Mouse (Mus musculus): ENCODE measurements around the gene Extl1. TPM values are rescaled to one million over a fixed set of nuclear protein-coding genes. Genes with fewer than 3 reads are reported as not detected.
A peak's percentile ranks its signal among the peaks of the same experiment; 100 is the strongest.

Gene Extl1
- polyA plus RNA-seq, 1 experiment from 2014 or later: 2.8 TPM

GRCm38 (mm10) chr4:134409286-134409685 is 25.6 kb upstream of the Extl1 start:
- no peaks in the 10 kb centered on the region for H3K27me3 ChIP-seq (ENCODE audit: control insufficient read depth, insufficient read depth, low read length)
- H3K9ac ChIP-seq (ENCODE audit: low read length): no peak overlapping the region
- H3K27ac ChIP-seq (ENCODE audit: low read length): no peak overlapping the region
- no peak overlapping the region for H3K4me2 ChIP-seq (ENCODE audit: low read depth, low read length)
- H3K4me1 ChIP-seq (ENCODE audit: control insufficient read depth, insufficient read depth, low read length): no peaks in the 10 kb centered on the region; the same call in 1 of the 2 replicates
- WGBS: 70% methylated on average over 5 of the region's 5 CpGs
- H3K4me3 ChIP-seq (ENCODE audit: low read length): no peak overlapping the region
- 0 out of 2 replicates have a peak, but pooled peaks cover 3% of the 10 kb centered on the region for H3K9me3 ChIP-seq (replicated peaks; ENCODE audit: control insufficient read depth, low read length)
- ATAC-seq (replicated peaks; ENCODE audit: extremely low read depth, insufficient read depth, low FRiP score): no peak
- peaks cover 4% of the 10 kb centered on the region for H3K36me3 ChIP-seq (ENCODE audit: control insufficient read depth, insufficient read depth)

- Histone ChIP-seq H3K9ac (ENCODE audit: low read length) (no peak overlapping the region), H3K9me3 (replicated peaks; ENCODE audit: control insufficient read depth, low read length) (no peaks in the 10 kb centered on the region), H3K36me3 (ENCODE audit: control insufficient read depth, insufficient read depth) (no peaks in the 10 kb centered on the region), H3K4me2 (ENCODE audit: low read depth, low read length) (0 out of 2 replicates have a peak overlapping the region, but pooled peaks have one; percentile 13), H3K27ac (ENCODE audit: low read length) (peak overlapping the region; percentile 41), H3K4me3 (ENCODE audit: low read length) (no peak overlapping the region), H3K4me1 (ENCODE audit: control insufficient read depth, insufficient read depth, low read length) (peaks cover 34% of the 10 kb centered on the region), H3K27me3 (ENCODE audit: control insufficient read depth, insufficient read depth, low read length) (no peaks in the 10 kb centered on the region)
- 42% methylated on average over 7 of the region's 7 CpGs for WGBS
- ATAC-seq (replicated peaks; ENCODE audit: extremely low read depth, insufficient read depth, low FRiP score): no peak
Observed at GRCm38 (mm10) chr4:134403721-134404120, 20.1 kb upstream of the Extl1 start.

GRCm38 (mm10) chr4:134402571-134403262 is 19.1 kb upstream of the Extl1 start:
- Histone ChIP-seq H3K4me2 (ENCODE audit: low read depth, low read length) (peak overlapping the region; percentile 78), H3K4me3 (ENCODE audit: low read length) (no peak overlapping the region), H3K9ac (ENCODE audit: low read length) (peak overlapping the region; percentile 21; the same call in 1 of the 2 replicates), H3K9me3 (replicated peaks; ENCODE audit: control insufficient read depth, low read length) (no peaks in the 10 kb centered on the region), H3K27me3 (ENCODE audit: control insufficient read depth, insufficient read depth, low read length) (no peaks in the 10 kb centered on the region), H3K4me1 (ENCODE audit: control insufficient read depth, insufficient read depth, low read length) (peaks cover 37% of the 10 kb centered on the region), H3K27ac (ENCODE audit: low read length) (peak overlapping the region; percentile 73), H3K36me3 (ENCODE audit: control insufficient read depth, insufficient read depth) (no peaks in the 10 kb centered on the region)
- WGBS: 32% methylated on average over 16 of the region's 16 CpGs
- ATAC-seq (replicated peaks; ENCODE audit: extremely low read depth, insufficient read depth, low FRiP score): peak; percentile 78

- no peaks in the 10 kb centered on the region for H3K36me3 ChIP-seq (ENCODE audit: control insufficient read depth, insufficient read depth)
- WGBS: 59% methylated on average over 16 of the region's 16 CpGs
- H3K4me3 ChIP-seq (ENCODE audit: low read length): no peak overlapping the region
- H3K9me3 ChIP-seq (replicated peaks; ENCODE audit: control insufficient read depth, low read length): no peaks in the 10 kb centered on the region
- peaks cover 40% of the 10 kb centered on the region for H3K4me1 ChIP-seq (ENCODE audit: control insufficient read depth, insufficient read depth, low read length)
- ATAC-seq (replicated peaks; ENCODE audit: extremely low read depth, insufficient read depth, low FRiP score): 0 out of 2 replicates have a peak, but pooled peaks have one; percentile 1
- H3K9ac ChIP-seq (ENCODE audit: low read length): peak overlapping the region; percentile 21; the same call in 1 of the 2 replicates
- peak overlapping the region; percentile 73 for H3K27ac ChIP-seq (ENCODE audit: low read length)
- no peaks in the 10 kb centered on the region for H3K27me3 ChIP-seq (ENCODE audit: control insufficient read depth, insufficient read depth, low read length)
- H3K4me2 ChIP-seq (ENCODE audit: low read depth, low read length): peak overlapping the region; percentile 78
Observed at GRCm38 (mm10) chr4:134401856-134402570, 18.4 kb upstream of the Extl1 start.

GRCm38 (mm10) chr4:134401181-134401661 is 17.6 kb upstream of the Extl1 start:
- no peaks in the 10 kb centered on the region for H3K36me3 ChIP-seq (ENCODE audit: control insufficient read depth, insufficient read depth)
- no peaks in the 10 kb centered on the region for H3K9me3 ChIP-seq (replicated peaks; ENCODE audit: control insufficient read depth, low read length)
- H3K4me1 ChIP-seq (ENCODE audit: control insufficient read depth, insufficient read depth, low read length): peaks cover 40% of the 10 kb centered on the region
- peak; percentile 53 for ATAC-seq (replicated peaks; ENCODE audit: extremely low read depth, insufficient read depth, low FRiP score)
- 5% methylated on average over 19 of the region's 19 CpGs for WGBS
- peak overlapping the region; percentile 78 for H3K4me2 ChIP-seq (ENCODE audit: low read depth, low read length)
- H3K27ac ChIP-seq (ENCODE audit: low read length): peak overlapping the region; percentile 14; the same call in 1 of the 2 replicates
- H3K9ac ChIP-seq (ENCODE audit: low read length): peak overlapping the region; percentile 62
- peak overlapping the region; percentile 46 for H3K4me3 ChIP-seq (ENCODE audit: low read length)
- H3K27me3 ChIP-seq (ENCODE audit: control insufficient read depth, insufficient read depth, low read length): no peaks in the 10 kb centered on the region

GRCm38 (mm10) chr4:134400206-134400605 is 16.6 kb upstream of the Extl1 start:
- no peaks in the 10 kb centered on the region for H3K36me3 ChIP-seq (ENCODE audit: control insufficient read depth, insufficient read depth)
- no peak overlapping the region for H3K4me2 ChIP-seq (ENCODE audit: low read depth, low read length)
- no peak overlapping the region for H3K27ac ChIP-seq (ENCODE audit: low read length)
- H3K4me1 ChIP-seq (ENCODE audit: control insufficient read depth, insufficient read depth, low read length): peaks cover 40% of the 10 kb centered on the region
- no peak overlapping the region for H3K4me3 ChIP-seq (ENCODE audit: low read length)
- H3K9me3 ChIP-seq (replicated peaks; ENCODE audit: control insufficient read depth, low read length): no peaks in the 10 kb centered on the region
- H3K27me3 ChIP-seq (ENCODE audit: control insufficient read depth, insufficient read depth, low read length): no peaks in the 10 kb centered on the region
- no peak overlapping the region for H3K9ac ChIP-seq (ENCODE audit: low read length)
- WGBS: 49% methylated on average over 5 of the region's 5 CpGs
- no peak for ATAC-seq (replicated peaks; ENCODE audit: extremely low read depth, insufficient read depth, low FRiP score)

- ATAC-seq (replicated peaks; ENCODE audit: extremely low read depth, insufficient read depth, low FRiP score): no peak
- Histone ChIP-seq H3K4me3 (ENCODE audit: low read length) (peak overlapping the region; percentile 72), H3K27ac (ENCODE audit: low read length) (peak overlapping the region; percentile 95)
Observed at GRCm38 (mm10) chr4:134397732-134398131, 14.1 kb upstream of the Extl1 start.

GRCm38 (mm10) chr4:134397121-134397520 is 13.5 kb upstream of the Extl1 start:
- Histone ChIP-seq H3K4me2 (ENCODE audit: low read depth, low read length) (peak overlapping the region; percentile 92), H3K9me3 (replicated peaks; ENCODE audit: control insufficient read depth, low read length) (no peaks in the 10 kb centered on the region), H3K27me3 (ENCODE audit: control insufficient read depth, insufficient read depth, low read length) (no peaks in the 10 kb centered on the region), H3K27ac (ENCODE audit: low read length) (peak overlapping the region; percentile 95), H3K9ac (ENCODE audit: low read length) (peak overlapping the region; percentile 69), H3K4me3 (ENCODE audit: low read length) (peak overlapping the region; percentile 72), H3K36me3 (ENCODE audit: control insufficient read depth, insufficient read depth) (no peaks in the 10 kb centered on the region), H3K4me1 (ENCODE audit: control insufficient read depth, insufficient read depth, low read length) (peaks cover 24% of the 10 kb centered on the region)
- ATAC-seq (replicated peaks; ENCODE audit: extremely low read depth, insufficient read depth, low FRiP score): no peak; the same call in 1 of the 2 replicates
- WGBS: 8% methylated on average over 7 of the region's 7 CpGs

More at GRCm38 (mm10) chr4:134397732-134398131, 14.1 kb upstream of the Extl1 start:
- H3K36me3 ChIP-seq (ENCODE audit: control insufficient read depth, insufficient read depth): no peaks in the 10 kb centered on the region
- no peaks in the 10 kb centered on the region for H3K27me3 ChIP-seq (ENCODE audit: control insufficient read depth, insufficient read depth, low read length)
- H3K4me2 ChIP-seq (ENCODE audit: low read depth, low read length): peak overlapping the region; percentile 92
- peaks cover 27% of the 10 kb centered on the region for H3K4me1 ChIP-seq (ENCODE audit: control insufficient read depth, insufficient read depth, low read length)
- peak overlapping the region; percentile 69; the same call in 1 of the 2 replicates for H3K9ac ChIP-seq (ENCODE audit: low read length)
- no peaks in the 10 kb centered on the region for H3K9me3 ChIP-seq (replicated peaks; ENCODE audit: control insufficient read depth, low read length)
- 86% methylated on average over 9 of the region's 9 CpGs for WGBS
